Mouse (Mus musculus) bone marrow, adult 2 months (tissue): ENCODE results near the gene Fbh1.

Experiments used
- CTCF ChIP-seq: fragments of 200-500 bp; IDR thresholded peaks from 2 replicates; pipeline ENCODE4 v1.5.1; 2011; ENCODE audit warnings: low read length, control low read depth; ENCODE audit not compliant: control insufficient read depth, insufficient read depth
- POLR2A ChIP-seq: fragments of 200-500 bp; IDR thresholded peaks from 2 replicates; pipeline ENCODE4 v1.6.1; 2011; ENCODE audit warnings: low read depth, mild to moderate bottlenecking, control low read depth, low read length, borderline replicate concordance; ENCODE audit not compliant: control insufficient read depth

DNA sequence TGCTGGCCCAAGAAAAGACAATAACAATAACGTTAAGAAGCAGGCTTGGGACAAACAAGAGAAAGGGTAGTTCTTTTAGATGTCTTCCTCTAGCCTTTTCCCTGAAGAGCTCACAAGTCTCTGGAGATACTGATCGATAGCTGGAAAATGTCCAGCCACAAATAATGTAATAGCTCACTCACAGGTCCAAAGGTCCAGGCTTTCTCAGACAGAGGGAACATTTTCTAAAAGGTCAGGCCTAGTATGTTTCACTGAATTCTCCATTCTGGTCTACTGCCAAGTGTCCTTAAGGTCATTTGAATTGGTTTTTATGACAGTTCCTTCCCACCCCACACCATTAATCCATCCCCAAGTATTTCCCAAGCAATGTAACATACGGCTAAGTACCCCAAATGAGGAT lies 64.4 kb downstream of the Fbh1 start:
- TF ChIP-seq POLR2A (no peak), CTCF (no peak)
